Mouse (Mus musculus): ENCODE measurements around the gene Kif14.

DNA sequence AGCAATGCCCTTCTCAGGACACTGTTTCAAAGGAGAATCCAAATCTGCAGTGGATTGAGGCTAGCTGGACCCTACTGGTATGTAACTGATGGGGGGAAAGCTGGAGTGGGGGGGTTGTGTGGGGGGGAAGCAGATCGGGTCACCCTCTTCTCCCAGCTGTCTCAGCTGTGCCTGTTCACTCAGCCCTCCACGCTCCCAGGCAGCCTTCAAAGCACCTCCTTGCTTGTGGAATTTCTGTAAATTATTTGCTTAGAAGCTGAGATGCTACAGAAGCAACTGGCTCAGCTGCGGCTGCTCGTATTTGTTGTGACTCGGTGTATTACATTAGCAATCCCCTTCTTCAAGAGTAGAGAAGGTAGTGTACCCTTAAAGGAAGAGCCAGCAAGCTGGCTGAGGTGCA lies 93.1 kb downstream of the Kif14 start:
- no peak for TF ChIP-seq CTCF (IDR thresholded peaks at IDR 0.05; ENCODE audit: borderline replicate concordance, insufficient read depth, low read length)
- TF ChIP-seq POLR2A (IDR thresholded peaks at IDR 0.05; ENCODE audit: low read depth, low read length) = no peak
